Mouse (Mus musculus): ENCODE measurements around the gene Pex7.

DNA sequence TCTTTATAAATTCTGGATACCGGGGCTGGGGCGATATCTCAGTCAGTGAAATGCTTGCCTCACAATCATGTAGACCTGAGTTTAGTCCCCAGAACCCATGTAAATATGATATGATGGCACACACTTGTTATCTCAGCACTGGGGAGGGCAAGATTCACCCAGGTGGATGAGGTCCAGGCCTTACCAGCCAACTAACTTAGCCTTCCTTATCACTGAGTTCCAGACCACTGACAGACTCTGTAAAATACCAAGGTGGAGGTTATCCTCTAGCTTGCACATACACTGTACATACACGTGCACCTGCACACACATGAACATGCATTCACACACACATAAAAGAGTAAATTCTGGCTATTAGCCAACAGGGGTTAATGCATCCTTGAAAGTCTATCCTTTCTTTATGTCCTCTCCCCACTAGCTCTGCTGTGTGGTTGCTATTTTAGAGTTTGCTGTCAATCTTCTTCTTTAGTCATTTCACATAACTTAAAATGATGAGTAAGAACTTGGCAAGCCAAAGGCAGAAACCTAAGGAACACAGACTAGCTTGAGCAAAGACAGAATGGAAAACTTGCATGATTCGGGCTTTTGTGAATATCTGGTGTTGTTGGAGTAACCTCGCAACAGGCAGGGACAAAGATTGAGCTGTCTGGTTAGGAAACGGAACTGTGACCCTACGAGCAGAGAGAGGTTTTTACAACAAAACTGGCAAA, 51.7 kb downstream of the Pex7 start:
- TF ChIP-seq CTCF (IDR thresholded peaks at IDR 0.05; ENCODE audit: low read depth, low read length), result no peak
- no peak for TF ChIP-seq POLR2A (IDR thresholded peaks at IDR 0.05; ENCODE audit: borderline replicate concordance, low read depth, low read length)
